22 mouse cellular contexts compared by ENCODE assay signal in the genomic region with DNA sequence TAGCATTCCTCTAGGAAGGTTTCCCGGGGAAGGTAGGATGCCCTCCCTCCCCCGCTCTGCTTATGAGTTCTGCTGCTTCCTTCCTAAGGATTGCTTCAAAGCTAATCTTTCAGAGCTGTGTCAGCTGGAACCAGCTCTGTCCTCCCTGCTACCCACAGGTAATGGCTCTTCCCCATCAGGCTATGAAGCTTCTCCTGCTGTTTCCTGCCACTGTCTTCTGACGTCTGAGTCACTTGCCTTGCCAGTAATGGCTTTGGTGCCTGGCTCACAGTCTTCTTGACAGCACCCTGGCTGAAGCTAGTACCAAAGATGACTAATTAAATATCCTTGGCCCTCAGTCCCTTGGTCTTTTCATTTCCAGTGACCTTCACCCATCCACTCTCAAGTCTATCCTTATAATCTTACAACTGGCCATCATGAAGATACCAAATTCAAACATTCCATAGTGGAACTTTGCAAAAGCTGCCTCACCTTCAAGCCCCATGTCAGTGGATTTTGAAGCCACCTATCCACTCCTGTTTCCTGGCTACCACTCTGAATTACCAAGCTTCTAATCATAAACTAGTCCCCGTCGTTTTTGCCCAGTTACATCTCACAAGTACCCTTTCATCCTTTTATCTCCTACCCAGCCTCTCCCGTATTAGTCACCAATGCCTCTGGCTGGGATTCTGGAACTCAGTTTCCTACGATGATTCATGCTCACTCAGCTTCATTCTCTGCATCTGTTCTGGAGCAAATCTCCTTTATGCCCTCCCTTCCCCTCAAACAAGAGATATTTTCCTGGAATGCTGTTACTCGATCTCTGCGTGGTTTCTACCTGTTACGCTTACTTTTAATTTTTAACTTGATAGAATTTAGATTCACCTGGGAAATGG.
A peak's percentile ranks its signal among the peaks of the same experiment; 100 is the strongest.
DNase-seq lines count a peak whose midpoint lies in the region; TF ChIP-seq lines count a peak whose summit lies in the region.
"Had no signal": no experiment of that assay in that cellular context is flagged by ENCODE, and none has a peak within 500 bp of the region (broad histone marks: within the 10 kb centered on the region; RNA-seq: fewer than 3 reads in every experiment).

No protein-coding gene starts in this region.

- intact Hi-C loops in gastrocnemius, adult 2 months (cut with DNase I), result no loop called here
- intact Hi-C loops in gastrocnemius, postnatal 14 days (cut with DNase I; ENCODE audit: low total_unique reads), result no loop called here

- H3K4me3 ChIP-seq in gastrocnemius, adult 2 months, result no peak overlapping the region
- H3K4me3 ChIP-seq: erythroblast, embryonic 14.5 days; forebrain, embryonic 12.5 days; kidney, embryonic 15.5 days; left cerebral cortex, adult 2 months; limb, embryonic 12.5 days; lung, embryonic 15.5 days; neural tube, embryonic 12.5 days; stomach, embryonic 15.5 days had no signal

- H3K27ac ChIP-seq in gastrocnemius, adult 2 months, result peak overlapping the region; percentile 43; the same call in 1 of the 2 replicates
- H3K27ac ChIP-seq: forebrain, embryonic 12.5 days; kidney, embryonic 15.5 days; left cerebral cortex, adult 2 months; limb, embryonic 12.5 days; lung, embryonic 15.5 days; neural tube, embryonic 12.5 days; stomach, embryonic 15.5 days had no signal

- peak; percentile 46 to 78 for DNase-seq in adrenal gland, adult (ENCODE audit: inconsistent age in 2 of 2, low spot score in 1 of 2)
- DNase-seq in adrenal gland, postnatal 4 days (ENCODE audit: low spot score in 2 of 2), result no peak
- DNase-seq in gastrocnemius, adult 2 months, result no peak
- DNase-seq in gastrocnemius, postnatal 14 days, result no peak
- peak; percentile 88 for DNase-seq in brain, adult 2 months (ENCODE audit: low read depth, low spot score)
- DNase-seq in cerebellum, adult 18-20 months, result no peak
- no peak for DNase-seq in left cerebral cortex, adult 18-20 months (ENCODE audit: low spot score in 2 of 2)
- DNase-seq: cerebellum, adult 11-12 months; cerebellum, postnatal 10 days; forebrain, postnatal 0 days; gastrocnemius, postnatal 36 days; kidney, adult 18-20 months; kidney, postnatal 25 days; lung, postnatal 36 days had no signal

- no peak for TF ChIP-seq CTCF in gastrocnemius, adult 2 months (IDR thresholded peaks at IDR 0.05)

Comparison
In these comparisons a context has a peak if more than half of its experiments do, and no peak if none do; other contexts are left out.
1. DNase-seq: peak in adrenal gland, adult (2 of 2) and brain, adult 2 months (single experiment); none in adrenal gland, postnatal 4 days (0 of 2), gastrocnemius, adult 2 months (single experiment), gastrocnemius, postnatal 14 days (single experiment), cerebellum, adult 18-20 months (0 of 2) and left cerebral cortex, adult 18-20 months (0 of 2).